Mouse (Mus musculus) stomach, postnatal 0 days (tissue): Measurements from ENCODE around the gene BC034090.

Experiments
- CTCF ChIP-seq: IDR thresholded peaks from 2 replicates; pipeline ENCODE4 v1.5.1; 2016; ENCODE audit warnings: antibody characterized with exemption, low read depth, mild to moderate bottlenecking, moderate library complexity
- EP300 ChIP-seq: optimal IDR thresholded peaks from 2 replicates; pipeline ENCODE3; 2016; ENCODE audit warnings: antibody characterized with exemption

GRCm38 (mm10) chr1:155223849-155224554, 20.2 kb downstream of the BC034090 start:
- TF ChIP-seq CTCF (peak; percentile 98), EP300 (no peak)
